Mouse (Mus musculus): ENCODE results near the gene Rrad.

GRCm38 (mm10) chr8:104610185-104610766 lies 20.9 kb downstream of the Rrad start:
- TF ChIP-seq CTCF (IDR thresholded peaks at IDR 0.05; ENCODE audit: low read depth, low read length) = no peak
- TF ChIP-seq POLR2A (IDR thresholded peaks at IDR 0.05; ENCODE audit: borderline replicate concordance, low read depth, low read length) = no peak

Measured in bone marrow macrophage, adult 2 months (primary cell).